Mouse (Mus musculus): ENCODE data around the gene Polr3b.

Gene Polr3b

DNA sequence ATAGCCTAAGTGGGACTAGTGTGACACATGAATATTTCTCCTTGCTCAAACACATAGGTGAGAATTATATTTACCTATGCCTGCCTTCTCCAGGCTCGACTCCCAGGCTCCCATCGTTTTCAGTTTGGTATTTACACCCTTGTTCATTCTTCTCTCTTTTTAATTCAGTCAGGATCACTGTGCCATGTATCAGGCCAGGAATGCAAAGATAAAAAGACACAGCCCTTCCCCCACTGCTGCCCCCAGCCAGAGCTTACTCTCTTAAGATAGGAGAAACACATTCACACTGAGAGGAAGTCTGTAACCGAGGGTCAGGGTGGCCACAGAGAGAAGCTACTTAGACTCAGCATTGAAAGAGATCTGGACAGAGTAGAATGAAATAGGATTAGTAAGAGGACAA, 10.4 kb upstream of the Polr3b start:
- DNase-seq = no peak

GRCm38 (mm10) chr10:84612281-84612680, 9.8 kb upstream of the Polr3b start:
- no peak for DNase-seq

DNA sequence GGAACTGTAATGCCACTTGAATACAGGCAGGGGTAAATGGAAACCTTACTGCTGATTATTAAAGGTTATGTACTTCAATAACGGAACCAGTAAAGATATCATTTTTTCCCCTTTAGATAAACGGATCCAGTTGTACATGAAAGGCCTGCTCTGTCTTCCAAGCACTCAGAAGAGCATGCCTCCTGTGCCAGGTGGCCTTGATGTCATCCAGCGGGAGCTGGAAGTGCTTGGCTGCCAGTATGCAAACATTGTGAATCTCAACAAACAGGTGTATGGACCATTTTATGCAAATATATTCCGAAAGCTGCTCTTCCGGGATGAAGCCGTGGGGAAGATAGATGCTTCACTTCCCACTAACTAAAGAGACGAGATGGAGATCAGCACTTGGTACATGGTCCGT, 8.7 kb upstream of the Polr3b start:
- DNase-seq = no peak

DNA sequence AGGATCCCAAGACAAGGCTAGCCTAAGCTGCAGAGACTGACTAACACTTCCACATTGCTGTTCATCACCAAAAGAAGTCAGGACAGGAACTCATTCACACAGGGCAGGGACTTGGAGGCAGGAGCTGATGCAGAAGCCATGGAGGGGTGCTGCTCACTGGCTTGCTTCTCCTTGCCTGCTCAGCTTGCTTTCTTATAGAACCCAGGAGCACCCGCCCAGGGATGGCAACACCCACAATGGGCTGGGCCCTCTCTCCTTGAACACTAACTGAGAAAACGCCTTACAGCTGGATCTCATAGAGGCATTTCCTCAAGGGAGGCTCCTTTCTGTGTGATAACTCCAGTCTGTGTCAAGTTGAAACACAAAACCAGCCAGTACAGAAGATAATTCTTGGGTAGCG, 7.0 kb upstream of the Polr3b start:
- no peak for DNase-seq

DNA sequence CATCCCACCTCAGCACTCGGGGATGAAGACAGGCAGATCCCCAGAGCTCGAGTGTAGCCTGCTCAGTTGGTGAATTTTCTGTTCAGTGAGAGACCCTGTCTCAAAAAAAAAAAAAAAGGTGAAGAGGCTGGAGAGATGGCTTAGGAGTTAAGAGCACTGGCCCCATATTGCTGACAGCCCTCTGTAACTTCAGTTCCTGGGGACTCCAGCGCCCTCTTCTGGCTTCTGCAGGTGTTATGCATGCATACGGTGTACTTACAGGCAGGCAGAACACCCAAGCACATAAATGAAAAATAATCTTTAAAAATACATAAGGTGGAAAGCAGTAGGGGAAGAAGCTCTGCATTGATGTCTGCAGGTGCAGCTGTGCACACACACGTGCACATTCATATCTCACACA, 9.1 kb downstream of the Polr3b start:
- DNase-seq = peak; percentile 23

DNA sequence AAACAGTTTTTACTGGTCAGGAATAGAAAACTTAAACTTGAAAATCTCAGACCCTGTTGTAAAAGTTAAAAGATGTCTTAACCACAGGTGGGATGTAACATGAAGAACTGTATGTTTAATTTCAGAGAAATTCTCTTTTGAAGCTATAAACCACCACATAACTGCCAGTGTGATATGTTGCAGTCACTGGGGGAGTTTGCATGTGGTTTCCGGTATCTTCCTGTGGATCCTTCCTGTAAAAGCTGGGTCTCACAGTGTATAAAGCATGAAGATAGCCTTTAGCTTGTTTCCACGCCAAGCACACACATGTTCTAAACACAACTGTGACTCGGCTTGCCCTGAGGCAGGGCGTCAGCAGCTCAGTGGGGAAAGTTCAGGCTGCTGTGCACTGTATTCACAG, 9.9 kb downstream of the Polr3b start:
- DNase-seq = no peak

DNA sequence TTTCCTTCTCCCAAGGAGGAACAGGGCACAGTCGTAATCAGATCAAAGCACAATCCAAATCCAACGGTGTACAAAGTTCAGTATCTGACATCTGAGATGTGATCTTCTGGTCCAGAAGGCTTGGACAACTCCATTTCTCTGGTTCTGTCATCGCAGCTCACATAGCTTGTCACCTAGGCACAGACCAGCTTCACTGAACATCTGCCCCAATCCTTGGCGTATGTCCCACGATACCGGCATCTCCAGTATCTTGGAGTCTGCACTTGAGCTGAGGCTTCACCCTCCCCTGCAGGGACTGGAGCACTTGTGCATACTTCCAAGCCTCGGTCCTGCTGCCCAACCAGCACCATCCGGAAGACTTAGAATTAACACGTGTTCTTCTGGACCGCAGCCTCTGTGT, 14.6 kb downstream of the Polr3b start:
- DNase-seq = no peak

DNA sequence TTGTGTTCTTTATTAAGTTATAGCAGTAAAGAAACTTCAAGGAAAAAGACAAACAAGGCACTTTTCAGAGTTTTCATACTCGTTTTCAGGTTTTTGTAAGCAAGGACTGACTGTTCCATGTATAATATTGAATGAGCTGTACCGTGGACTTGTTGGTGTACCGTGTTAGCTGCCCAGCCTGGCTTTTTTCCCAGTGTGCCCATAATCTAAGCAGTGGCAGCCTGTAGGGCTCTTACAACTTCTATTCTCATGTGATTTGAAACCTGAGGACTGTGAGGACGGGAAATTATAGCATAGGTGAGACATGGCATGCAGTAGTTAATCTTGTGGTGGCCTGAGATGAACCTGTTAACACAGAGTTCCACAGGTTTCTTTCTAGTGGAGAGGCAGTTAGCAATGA, 16.3 kb downstream of the Polr3b start:
- DNase-seq = no peak

GRCm38 (mm10) chr10:84639525-84640287, 17.6 kb downstream of the Polr3b start:
- DNase-seq = no peak

DNA sequence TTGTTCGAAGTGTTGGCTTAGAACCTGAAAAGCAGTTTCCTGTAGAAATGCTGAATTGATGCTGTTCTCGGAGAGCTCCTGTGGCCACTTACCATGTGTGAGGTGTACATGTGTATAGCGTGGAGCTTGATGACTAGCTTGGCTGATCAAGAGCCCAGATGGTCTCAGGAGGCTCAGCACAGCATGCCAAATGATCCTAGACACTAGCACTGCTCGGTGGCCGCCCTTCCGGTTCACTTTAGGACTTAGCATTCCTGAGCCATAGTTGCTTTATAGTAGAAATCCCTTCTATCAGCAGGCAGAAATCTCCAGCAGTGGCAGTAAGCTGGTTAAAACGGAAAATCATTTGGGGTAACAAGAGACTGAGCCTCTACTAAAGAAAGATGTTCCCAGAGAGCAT, 18.8 kb downstream of the Polr3b start:
- DNase-seq = no peak

DNA sequence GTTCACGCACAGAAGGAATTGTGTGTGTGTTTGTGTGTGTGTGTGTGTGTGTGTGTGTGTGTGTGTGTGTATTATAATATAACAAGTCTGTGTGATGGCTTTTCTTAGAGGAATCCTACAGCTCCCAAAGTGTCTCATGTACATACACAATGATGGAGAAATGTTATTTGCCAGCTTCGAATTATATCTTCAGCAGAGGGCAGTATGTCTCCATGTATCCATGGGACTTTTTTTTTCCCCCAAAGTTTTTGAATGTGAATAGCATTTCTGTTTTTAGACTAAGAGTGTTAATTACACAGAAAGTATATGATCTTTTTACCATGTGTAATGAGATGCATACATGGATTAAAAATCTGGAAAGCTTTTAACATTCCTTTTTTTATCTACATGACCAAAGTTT, 19.5 kb downstream of the Polr3b start:
- DNase-seq = no peak

DNA sequence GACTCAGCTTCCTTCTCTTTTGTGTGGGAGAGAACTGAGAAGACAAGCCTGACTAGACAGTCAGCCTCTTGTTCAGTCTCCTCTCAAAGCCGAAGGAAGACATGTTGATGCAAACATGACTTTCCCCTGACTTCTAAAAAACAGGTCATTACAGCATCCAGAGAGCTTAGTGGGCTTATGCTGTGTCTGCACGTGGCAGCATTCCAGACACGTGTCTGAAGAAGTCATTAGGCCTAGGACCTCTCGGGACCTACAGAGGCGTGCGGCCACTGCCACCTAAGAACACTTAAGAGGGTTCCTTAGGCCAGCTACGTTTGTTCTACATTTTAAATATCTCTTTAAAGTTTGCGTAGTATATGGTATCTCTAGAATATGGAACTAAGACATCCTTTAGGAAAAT, 23.8 kb downstream of the Polr3b start:
- no peak for DNase-seq

DNA sequence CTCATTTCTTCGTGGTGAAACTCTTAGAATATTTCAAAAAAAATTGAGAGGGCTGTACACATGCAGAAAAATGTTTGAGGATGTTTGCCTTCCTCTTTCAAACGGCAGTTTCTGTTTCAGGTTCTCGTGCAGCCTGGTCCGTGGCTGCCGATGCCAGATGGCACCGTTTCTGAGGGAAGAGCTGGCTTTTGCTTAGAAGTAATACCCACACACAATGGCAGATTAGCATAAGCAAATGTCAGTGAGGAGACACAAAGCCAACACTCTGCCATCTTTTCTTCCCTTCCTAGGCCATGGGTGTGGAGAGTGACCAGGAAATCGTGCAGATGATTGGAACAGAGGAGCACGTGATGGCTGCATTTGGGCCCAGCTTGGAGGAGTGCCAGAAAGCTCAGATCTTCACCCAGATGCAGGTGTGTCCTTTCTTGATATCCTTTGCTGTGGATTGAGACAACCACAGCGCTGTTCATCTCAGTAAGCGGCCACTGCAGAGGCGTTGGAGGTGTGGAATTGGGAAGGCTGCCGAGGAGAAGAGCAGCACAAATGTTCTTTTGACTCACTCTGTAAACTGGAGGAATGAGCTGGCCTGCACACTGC, 24.5 kb downstream of the Polr3b start:
- DNase-seq = peak; percentile 41

- no peak for DNase-seq
Observed at GRCm38 (mm10) chr10:84647264-84647663, 25.2 kb downstream of the Polr3b start.

GRCm38 (mm10) chr10:84648911-84649310, 26.8 kb downstream of the Polr3b start:
- DNase-seq = no peak

DNA sequence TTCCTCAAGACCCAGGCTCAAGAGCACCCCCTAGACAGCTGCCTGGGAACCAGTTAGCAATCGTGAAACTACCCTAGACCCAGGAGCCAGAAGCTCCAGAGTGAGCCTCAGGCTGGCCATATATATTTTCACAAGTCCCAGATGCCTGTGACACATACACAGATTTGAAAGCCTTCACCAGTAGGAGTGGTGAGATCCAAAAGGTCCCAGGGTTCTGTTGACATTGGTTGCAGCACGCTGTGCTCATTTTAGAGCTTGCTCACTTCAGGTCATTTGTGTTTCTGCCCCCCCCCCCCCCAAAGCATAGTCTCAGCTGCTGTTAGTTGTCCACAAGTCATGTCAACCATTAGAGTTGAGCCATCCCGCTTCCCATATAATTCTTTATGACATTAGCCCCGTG, 31.9 kb downstream of the Polr3b start:
- DNase-seq = no peak

DNA sequence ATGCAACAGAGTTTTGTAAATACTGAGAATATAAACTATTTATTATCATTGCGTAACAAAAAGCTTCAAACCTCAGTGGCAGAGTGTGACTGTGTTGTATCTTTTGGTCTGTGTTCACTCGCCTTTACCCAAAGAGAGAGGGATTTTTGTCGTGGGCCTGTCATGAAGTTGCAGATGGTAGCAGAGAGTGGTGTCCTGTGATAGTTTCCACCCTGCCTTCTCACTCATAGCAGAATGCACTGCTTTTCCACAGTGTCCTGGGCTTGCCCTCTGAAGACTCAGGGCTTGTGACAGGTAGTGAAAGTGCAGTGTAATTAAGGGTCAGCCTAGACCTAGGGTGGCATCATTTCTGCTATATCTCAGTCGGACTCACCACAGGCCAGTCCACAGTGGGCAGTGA, 32.6 kb downstream of the Polr3b start:
- DNase-seq = no peak

DNA sequence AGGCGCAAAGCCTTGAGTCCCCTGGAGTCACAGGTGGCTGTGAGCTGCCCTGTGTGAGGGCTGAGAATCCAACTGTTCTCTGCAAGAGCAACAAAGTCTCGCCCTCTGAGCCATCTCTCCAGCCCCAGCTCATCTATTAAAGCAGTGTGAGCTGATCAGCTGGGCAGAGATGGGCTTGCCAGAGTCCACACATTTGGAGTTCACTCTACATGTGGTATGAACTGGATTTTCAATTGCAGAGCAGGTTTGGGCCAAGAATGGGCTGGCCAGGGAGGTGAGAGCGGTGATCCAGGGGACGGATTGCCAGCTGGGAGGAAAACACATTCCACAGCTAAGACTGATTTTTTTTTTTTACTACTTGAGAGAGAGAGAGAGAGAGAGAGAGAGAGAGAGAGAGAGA, 34.5 kb downstream of the Polr3b start:
- no peak for DNase-seq

DNA sequence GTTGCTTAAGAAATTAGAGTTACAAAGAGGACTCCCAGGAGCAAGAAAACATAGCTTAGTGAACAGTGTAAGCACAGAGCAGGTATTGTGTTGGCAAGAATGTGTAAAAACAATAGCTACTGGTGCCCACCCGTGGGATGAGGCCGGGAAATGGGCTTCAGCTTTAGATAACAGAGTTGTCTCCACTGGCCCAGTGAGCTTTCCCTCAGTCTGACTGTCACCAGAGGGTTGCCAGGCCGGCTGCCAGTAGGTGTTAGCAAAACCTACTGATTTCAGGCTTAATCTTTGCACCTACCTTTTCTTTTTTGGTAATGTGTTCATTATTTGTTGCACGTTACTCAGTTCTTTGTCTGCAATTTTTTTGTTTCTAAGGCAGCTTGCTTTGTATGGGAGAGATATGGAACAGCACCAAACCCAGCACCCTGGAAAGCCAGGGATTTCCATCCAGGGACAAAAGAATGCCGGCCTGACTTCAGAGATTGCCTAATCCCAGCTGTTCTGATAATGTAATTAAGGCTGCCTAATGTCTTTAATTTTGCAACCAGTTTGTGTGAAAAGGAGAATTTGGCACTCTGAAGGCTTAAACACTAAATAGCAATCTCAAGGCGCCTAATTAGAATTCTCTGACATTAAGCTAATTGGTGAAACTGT, 35.5 kb downstream of the Polr3b start:
- no peak for DNase-seq

- DNase-seq = no peak
Observed at GRCm38 (mm10) chr10:84658088-84658848, 36.2 kb downstream of the Polr3b start.

- DNase-seq = no peak
Observed at GRCm38 (mm10) chr10:84659281-84659680, 37.2 kb downstream of the Polr3b start.

DNA sequence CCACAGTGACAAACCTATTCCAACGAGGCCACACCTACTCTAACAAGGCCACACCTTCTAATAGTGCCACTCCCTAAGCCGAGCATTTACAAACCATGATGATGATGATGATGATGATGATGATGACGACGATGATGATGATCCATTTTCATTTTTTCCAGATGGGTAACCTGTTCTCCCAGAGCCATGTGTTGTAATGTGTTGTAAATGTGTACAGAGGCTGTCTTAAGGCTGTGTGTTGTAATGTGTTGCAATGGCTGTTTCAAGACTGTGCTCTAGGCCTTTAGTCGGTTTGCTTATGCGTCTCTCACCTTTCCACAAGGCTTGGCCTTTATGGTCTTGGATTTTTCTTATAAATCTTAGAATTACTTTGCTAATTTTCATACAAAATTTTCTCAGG, 40.0 kb downstream of the Polr3b start:
- DNase-seq = no peak

DNA sequence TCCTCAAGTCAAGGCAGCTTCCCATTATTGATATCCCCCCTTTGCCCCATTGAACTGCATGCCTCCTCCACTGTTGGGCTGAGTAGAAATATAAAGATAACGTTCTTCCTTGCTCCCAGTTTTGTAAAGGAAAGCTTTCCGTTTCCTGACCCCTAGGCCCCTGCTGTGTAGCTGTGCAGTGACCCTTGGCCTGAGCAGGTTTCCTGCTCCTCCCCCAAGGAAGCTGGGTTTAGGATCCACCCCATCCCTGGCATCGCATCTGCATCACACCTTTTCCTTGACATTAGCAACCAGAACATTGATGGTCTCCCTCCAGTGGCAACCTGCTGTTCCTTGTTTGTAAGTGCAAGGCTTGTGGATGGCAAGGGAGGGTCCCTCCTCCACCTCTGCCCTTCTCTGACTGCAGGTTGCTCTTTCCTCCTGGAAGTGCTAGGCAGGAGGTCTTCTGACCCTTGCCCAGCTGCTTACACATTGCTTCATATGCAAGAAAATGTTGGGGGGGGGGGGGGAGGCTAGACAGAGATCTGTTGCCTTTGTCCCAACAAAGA, 43.7 kb downstream of the Polr3b start:
- DNase-seq = no peak
